Mouse (Mus musculus): ENCODE data around the gene Gpr37l1. TPM values are rescaled to one million over a fixed set of nuclear protein-coding genes. Genes with fewer than 3 reads are reported as not detected.

Gpr37l1 gene
- polyA plus RNA-seq, 1 experiment from 2014 or later: not detected

DNA sequence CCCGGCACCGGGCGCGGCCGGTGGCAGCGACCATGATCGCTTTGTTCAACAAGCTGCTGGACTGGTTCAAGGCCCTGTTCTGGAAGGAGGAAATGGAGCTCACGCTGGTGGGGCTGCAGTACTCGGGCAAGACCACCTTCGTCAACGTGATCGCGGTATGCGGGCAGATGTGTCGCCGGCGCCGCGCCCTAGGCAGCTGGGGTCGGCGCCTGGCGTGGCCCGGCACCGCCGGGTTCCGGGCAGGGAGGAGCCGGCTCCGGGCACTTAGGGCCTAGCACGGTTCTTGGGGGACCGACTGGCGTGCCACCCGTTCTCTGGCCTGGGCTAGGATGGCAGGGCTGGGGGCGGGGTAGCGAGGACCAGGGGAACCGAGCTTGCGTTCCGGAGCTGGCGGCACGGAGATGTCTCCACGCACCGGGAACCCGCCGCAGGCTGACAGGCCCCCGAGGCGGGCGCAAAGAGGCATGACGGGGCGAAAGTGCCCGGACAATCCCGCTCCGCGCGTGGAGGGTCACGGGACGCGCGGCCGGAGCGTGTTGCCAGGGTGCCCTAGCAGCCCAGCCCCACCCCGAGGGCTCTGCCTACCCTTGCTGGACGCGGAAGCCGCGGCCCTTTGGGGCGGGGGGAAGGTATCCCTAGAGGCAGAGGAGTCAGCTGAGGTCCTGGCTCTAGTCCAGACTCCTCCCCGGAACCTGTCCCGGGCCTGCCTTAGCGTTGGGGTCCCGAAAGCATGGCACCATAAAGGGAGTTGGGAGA lies 20.4 kb downstream of the Gpr37l1 start:
- Histone ChIP-seq H3K4me2 (peak overlapping the region; percentile 89), H3K27me3 (replicated peaks) (peaks cover 35% of the 10 kb centered on the region), H3K4me3 (peak overlapping the region; percentile 88), H3K9ac (peak overlapping the region; percentile 93), H3K27ac (ENCODE audit: poor library complexity, severe bottlenecking) (peak overlapping the region; percentile 61), H3K4me1 (replicated peaks) (peaks cover 15% of the 10 kb centered on the region), H3K36me3 (peaks cover 5% of the 10 kb centered on the region; the same call in 1 of the 2 replicates), H3K9me3 (replicated peaks) (no peaks in the 10 kb centered on the region)
- under 1% methylated on average over 69 of the region's 69 CpGs for WGBS
- peak; percentile 75 for ATAC-seq (ENCODE audit: insufficient number of reproducible peaks, low FRiP score)

DNA sequence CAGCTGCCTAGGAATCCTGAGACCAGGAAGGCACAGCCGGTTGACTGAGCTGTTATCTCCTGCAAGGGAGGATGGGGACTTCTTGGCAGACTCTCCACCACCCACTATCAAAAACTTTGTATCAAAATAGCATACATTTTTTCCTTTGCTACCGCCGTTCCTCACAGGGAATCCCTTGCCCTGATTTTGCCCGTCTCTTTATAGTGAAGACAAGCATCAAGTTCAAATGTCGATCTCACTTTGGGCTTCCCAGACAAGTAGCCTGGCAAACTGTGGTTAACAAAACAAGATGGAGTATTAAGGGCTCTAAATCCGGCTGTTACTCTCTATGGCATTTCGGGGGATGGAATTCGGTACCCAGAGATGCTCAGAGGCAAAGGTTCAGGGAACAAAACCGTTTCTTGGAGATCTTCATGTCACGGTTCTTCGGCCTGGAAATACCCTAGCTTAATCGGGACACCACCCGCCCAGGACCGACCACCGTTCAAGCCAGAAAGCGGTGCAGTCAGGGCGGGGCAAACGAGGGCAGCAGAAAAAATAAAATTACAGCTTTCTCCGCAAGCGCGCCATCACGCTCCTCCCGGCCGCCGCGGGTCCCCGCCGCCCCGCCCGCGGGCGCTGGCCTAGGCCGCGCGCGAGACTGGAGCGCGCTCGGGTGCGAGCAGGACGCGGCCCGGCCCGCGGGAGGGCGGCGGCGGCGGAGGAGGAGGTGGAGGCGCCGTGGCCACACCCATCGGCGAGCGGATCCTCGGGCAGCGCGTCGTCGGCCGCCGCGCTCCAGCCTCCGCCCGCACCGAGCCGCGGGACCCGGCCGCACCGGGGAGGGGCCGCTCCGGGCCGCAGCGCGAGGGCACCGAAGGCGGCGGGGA lies 21.2 kb downstream of the Gpr37l1 start, which contains the start of gene Arl8a:
Arl8a (plus strand) TSS at position 748 of the 869 bp plus-strand sequence.
- H3K4me1 ChIP-seq (replicated peaks): peaks cover 15% of the 10 kb centered on the region
- peak within 1 kb of the TSS; percentile 93 for H3K9ac ChIP-seq
- peaks cover 34% of the 10 kb centered on the region for H3K27me3 ChIP-seq (replicated peaks)
- peak; percentile 88 for ATAC-seq (ENCODE audit: insufficient number of reproducible peaks, low FRiP score)
- WGBS: 3% methylated on average over 73 of the region's 78 CpGs
- H3K36me3 ChIP-seq: peaks cover 3% of the 10 kb centered on the region; the same call in 1 of the 2 replicates
- peak within 1 kb of the TSS; percentile 88 for H3K4me3 ChIP-seq
- H3K4me2 ChIP-seq: peak within 1 kb of the TSS; percentile 89
- H3K27ac ChIP-seq (ENCODE audit: poor library complexity, severe bottlenecking): peak within 1 kb of the TSS; percentile 61
- no peaks in the 10 kb centered on the region for H3K9me3 ChIP-seq (replicated peaks)

DNA sequence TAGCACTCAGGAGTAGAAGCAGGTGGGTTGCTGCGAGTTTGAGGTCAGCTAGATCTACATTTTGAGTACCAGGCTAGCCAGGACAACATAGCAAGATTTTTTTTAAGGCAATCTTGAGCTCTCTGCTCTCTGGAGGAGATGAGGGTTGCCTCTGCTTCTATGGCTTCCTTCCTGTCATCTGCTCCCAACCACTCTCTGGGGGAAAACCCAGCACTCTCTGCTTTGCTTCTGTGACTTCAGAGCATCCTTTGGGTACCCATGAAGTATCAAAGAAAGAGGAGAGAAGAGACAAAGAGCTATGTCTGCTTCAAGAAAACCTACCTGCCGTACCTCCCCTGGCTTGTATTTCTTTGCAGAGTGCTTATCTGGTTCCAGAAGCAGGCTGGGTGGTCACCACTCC lies 23.5 kb downstream of the Gpr37l1 start:
- peaks cover 15% of the 10 kb centered on the region for H3K4me1 ChIP-seq (replicated peaks)
- WGBS: 76% methylated on average over 2 of the region's 2 CpGs
- H3K4me3 ChIP-seq: no peak overlapping the region
- H3K9me3 ChIP-seq (replicated peaks): no peaks in the 10 kb centered on the region
- H3K36me3 ChIP-seq: no peaks in the 10 kb centered on the region
- ATAC-seq (ENCODE audit: insufficient number of reproducible peaks, low FRiP score): no peak
- H3K4me2 ChIP-seq: no peak overlapping the region
- peaks cover 28% of the 10 kb centered on the region for H3K27me3 ChIP-seq (replicated peaks)
- no peak overlapping the region for H3K27ac ChIP-seq (ENCODE audit: poor library complexity, severe bottlenecking)
- H3K9ac ChIP-seq: no peak overlapping the region

DNA sequence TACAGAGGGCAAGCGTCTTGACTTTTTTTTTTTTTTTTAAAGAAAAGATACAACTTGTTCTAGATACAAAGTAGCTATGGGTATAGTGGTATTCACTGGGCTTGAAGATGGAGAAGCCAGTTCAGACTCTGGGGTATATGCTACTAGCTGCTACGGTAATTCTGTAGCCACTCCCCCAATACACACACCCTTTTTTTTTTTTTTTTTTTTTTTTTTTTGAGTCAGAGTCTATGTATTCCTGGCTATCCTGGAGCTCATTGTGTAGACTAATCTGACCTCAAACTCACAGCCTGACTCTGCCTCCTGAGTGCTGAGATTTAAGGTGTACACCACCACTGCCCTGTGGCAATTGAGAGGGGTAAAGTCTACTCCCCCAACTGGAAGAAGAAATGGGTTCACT lies 25.0 kb downstream of the Gpr37l1 start:
- Histone ChIP-seq H3K4me1 (replicated peaks) (peaks cover 3% of the 10 kb centered on the region; the same call in 1 of the 2 replicates), H3K36me3 (no peaks in the 10 kb centered on the region), H3K27ac (ENCODE audit: poor library complexity, severe bottlenecking) (no peak overlapping the region), H3K9me3 (replicated peaks) (no peaks in the 10 kb centered on the region), H3K4me3 (no peak overlapping the region), H3K4me2 (no peak overlapping the region), H3K27me3 (replicated peaks) (peaks cover 27% of the 10 kb centered on the region), H3K9ac (no peak overlapping the region)
- 70% methylated on average over 2 of the region's 2 CpGs for WGBS
- ATAC-seq (ENCODE audit: insufficient number of reproducible peaks, low FRiP score): no peak

DNA sequence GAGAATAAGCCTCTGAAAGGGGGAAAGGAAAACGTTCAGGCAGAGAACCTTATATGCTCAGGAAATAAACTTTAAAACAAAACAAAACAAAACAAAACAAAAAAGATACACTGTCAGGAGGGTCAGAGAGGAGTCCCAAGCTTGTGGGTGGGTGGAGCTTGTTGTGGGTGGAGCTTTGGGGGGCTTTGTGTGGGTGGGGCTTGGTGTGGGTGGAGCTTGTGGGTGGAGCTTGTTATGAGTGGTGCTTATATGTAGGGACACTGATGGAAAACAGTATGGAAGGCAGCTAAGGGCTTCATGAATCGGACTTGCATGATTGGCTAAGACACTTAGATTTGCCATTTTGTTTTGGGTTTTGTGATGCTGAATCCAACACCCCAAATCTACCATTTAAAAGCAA lies 27.6 kb downstream of the Gpr37l1 start:
- no peak overlapping the region for H3K9ac ChIP-seq
- H3K4me1 ChIP-seq (replicated peaks): no peaks in the 10 kb centered on the region
- H3K9me3 ChIP-seq (replicated peaks): no peaks in the 10 kb centered on the region
- H3K4me3 ChIP-seq: no peak overlapping the region
- no peaks in the 10 kb centered on the region for H3K36me3 ChIP-seq
- peaks cover 31% of the 10 kb centered on the region for H3K27me3 ChIP-seq (replicated peaks)
- no peak overlapping the region for H3K27ac ChIP-seq (ENCODE audit: poor library complexity, severe bottlenecking)
- no peak overlapping the region for H3K4me2 ChIP-seq
- WGBS: 69% methylated on average over 2 of the region's 2 CpGs
- ATAC-seq (ENCODE audit: insufficient number of reproducible peaks, low FRiP score): no peak

DNA sequence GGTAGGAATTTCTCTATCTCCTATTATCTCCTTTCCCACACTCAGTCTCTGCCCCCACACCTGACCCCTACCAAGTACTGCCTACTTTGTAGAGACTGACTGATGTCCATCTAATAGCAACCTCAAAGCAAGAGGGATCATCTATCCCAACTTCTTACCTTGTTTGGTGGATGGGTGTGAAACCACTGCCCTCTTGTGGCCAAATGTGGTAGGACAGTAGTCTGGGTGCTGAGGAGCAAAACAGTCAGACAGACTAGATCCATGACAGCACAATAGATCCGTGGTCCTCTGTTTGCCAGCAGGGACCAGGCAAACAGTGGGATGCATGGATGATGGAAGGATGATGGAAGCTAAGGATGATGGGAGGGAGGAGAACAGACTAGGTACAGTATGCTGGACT lies 31.0 kb downstream of the Gpr37l1 start:
- H3K27ac ChIP-seq (ENCODE audit: poor library complexity, severe bottlenecking): no peak overlapping the region
- no peak overlapping the region for H3K4me2 ChIP-seq
- H3K4me3 ChIP-seq: no peak overlapping the region
- no peak overlapping the region for H3K9ac ChIP-seq
- peaks cover 14% of the 10 kb centered on the region for H3K27me3 ChIP-seq (replicated peaks)
- 19% methylated on average over 1 of the region's 1 CpGs for WGBS
- H3K4me1 ChIP-seq (replicated peaks): peaks cover 15% of the 10 kb centered on the region
- no peaks in the 10 kb centered on the region for H3K36me3 ChIP-seq
- no peaks in the 10 kb centered on the region for H3K9me3 ChIP-seq (replicated peaks)
- no peak for ATAC-seq (ENCODE audit: insufficient number of reproducible peaks, low FRiP score)

DNA sequence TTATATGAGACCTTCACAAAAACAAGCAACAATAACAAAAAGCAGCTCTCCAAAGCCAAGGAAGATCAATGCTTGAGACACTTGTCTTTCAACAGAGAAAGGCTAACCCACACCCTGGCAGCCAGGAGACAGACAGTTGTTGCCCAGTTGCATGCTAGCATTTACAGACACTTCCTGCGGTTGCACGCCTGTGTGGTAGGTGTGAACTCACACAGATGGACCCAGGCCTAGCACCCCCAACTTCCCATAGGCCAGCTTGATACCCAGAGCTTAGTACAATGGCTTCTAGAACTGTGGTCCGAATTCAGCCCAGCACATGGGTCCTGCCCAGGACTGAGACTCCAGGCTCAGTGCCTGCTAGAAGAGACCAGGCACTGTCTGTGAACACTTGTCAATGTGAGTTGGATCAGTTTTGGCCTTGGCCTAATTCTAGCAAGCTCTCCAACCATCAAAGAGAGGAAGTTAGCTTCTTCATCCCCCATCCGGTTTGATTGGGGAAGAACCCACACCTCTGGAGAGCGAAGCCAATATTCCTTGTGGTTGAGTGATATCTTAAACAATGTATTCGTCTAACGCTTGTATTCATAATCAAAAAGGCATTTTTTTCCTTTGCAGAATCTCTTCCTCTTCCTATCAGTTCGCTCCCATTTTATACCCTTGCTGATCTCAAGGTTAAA lies 32.2 kb downstream of the Gpr37l1 start:
- Histone ChIP-seq H3K27me3 (replicated peaks) (peaks cover 23% of the 10 kb centered on the region), H3K9ac (no peak overlapping the region), H3K36me3 (no peaks in the 10 kb centered on the region), H3K27ac (ENCODE audit: poor library complexity, severe bottlenecking) (no peak overlapping the region), H3K4me1 (replicated peaks) (peaks cover 24% of the 10 kb centered on the region), H3K9me3 (replicated peaks) (no peaks in the 10 kb centered on the region), H3K4me3 (no peak overlapping the region), H3K4me2 (no peak overlapping the region)
- WGBS: 84% methylated on average over 8 of the region's 8 CpGs
- ATAC-seq (ENCODE audit: insufficient number of reproducible peaks, low FRiP score): no peak

DNA sequence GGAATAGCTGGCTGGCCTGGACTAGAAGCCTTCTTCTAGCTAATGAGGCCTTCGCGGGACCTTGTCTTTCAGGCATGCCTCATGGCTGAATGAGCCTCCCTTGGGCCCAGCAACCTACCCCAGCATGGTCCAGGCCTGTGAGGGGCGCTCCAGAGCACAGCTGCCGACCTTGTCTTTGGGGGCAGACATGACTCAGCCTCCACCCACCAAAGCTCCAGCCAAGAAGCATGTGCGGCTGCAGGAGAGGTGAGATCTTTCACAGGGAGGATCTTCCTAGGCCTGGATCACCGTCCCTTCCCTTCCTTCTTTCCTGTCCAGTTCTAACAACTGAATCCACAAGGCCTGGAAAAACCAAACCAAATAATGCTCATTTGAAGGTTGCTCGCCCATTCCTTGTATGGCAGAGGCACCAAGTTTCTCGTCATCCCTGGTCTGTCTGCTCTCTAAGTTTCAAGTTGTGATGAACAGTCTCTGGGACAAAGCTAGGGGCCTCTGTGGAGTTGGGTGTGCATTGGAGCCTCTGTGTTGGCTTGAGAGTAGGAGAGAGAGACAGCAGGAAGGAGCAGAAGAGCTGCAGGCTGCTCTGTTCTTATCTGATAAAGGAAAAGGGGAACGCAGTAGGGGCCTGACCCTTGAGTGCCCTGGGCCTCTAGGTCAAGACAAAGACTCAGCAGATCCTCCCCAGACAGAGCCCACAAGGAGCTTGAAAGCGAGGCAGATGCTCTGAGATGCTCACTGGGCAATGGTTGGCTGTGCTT lies 33.6 kb downstream of the Gpr37l1 start:
- ATAC-seq (ENCODE audit: insufficient number of reproducible peaks, low FRiP score): no peak
- no peak overlapping the region for H3K4me3 ChIP-seq
- no peaks in the 10 kb centered on the region for H3K9me3 ChIP-seq (replicated peaks)
- WGBS: 70% methylated on average over 10 of the region's 10 CpGs
- H3K36me3 ChIP-seq: no peaks in the 10 kb centered on the region
- no peak overlapping the region for H3K27ac ChIP-seq (ENCODE audit: poor library complexity, severe bottlenecking)
- H3K4me2 ChIP-seq: no peak overlapping the region
- peaks cover 24% of the 10 kb centered on the region for H3K4me1 ChIP-seq (replicated peaks)
- no peak overlapping the region for H3K9ac ChIP-seq
- H3K27me3 ChIP-seq (replicated peaks): peaks cover 37% of the 10 kb centered on the region

DNA sequence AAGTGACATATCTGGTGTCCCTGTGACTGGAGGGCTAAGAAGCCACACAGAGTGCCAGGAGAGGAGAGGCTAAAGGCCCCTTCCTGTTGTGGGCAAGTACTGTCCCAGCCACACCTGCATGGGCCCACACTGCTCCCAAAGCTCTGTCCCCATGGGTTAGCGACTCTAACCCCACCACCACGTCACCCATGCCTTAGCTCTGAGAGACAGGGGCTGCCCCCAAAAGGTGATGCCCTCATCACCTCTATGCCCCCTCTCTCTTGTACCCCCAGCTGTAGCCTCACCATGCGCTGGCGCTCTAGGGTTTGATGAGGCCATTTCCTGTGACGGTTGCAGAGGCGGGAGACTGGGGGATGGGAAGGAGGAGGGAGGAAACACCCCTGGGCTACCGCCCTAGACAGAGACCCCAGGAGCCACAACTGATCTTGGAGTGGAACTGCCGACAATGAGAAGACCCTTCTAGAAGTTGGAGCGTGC lies 34.5 kb downstream of the Gpr37l1 start:
- H3K4me3 ChIP-seq: no peak overlapping the region
- no peak overlapping the region for H3K9ac ChIP-seq
- H3K27me3 ChIP-seq (replicated peaks): peaks cover 46% of the 10 kb centered on the region
- H3K36me3 ChIP-seq: no peaks in the 10 kb centered on the region
- no peak overlapping the region for H3K4me2 ChIP-seq
- no peaks in the 10 kb centered on the region for H3K9me3 ChIP-seq (replicated peaks)
- H3K4me1 ChIP-seq (replicated peaks): peaks cover 24% of the 10 kb centered on the region
- H3K27ac ChIP-seq (ENCODE audit: poor library complexity, severe bottlenecking): no peak overlapping the region
- 72% methylated on average over 9 of the region's 9 CpGs for WGBS
- 0 out of 2 replicates have a peak, but pooled peaks have one; percentile 10 for ATAC-seq (ENCODE audit: insufficient number of reproducible peaks, low FRiP score)

DNA sequence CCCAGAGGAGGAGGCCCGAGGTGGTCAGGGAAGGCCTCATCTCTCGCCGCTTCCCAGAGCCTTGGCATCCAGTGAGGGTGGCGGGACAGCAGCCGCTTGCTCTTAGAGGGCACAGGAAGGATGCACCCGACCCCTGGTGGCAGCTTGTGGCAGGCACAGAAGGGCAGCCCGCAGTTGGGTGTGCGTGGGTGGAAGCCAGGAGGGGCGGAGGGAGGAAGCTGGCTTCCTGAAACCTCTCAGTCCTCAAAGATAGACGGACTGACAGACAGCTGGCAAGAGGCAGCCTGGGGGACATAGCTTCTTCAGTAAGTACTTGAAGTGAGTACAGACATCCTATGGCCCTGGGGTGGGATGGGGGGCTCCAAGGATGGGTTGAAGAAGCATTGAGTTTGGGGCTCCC lies 35.0 kb downstream of the Gpr37l1 start, which contains the start of gene Ptpn7:
Ptpn7 (plus strand) TSS at position 228 of the 400 bp plus-strand sequence.
- H3K27me3 ChIP-seq (replicated peaks): peaks cover 50% of the 10 kb centered on the region
- H3K9ac ChIP-seq: no peak within 1 kb of the TSS
- 12% methylated on average over 10 of the region's 10 CpGs for WGBS
- H3K36me3 ChIP-seq: no peaks in the 10 kb centered on the region
- H3K4me2 ChIP-seq: no peak within 1 kb of the TSS
- peaks cover 24% of the 10 kb centered on the region for H3K4me1 ChIP-seq (replicated peaks)
- no peak within 1 kb of the TSS for H3K27ac ChIP-seq (ENCODE audit: poor library complexity, severe bottlenecking)
- no peak within 1 kb of the TSS for H3K4me3 ChIP-seq
- no peaks in the 10 kb centered on the region for H3K9me3 ChIP-seq (replicated peaks)
- ATAC-seq (ENCODE audit: insufficient number of reproducible peaks, low FRiP score): peak; percentile 14; the same call in 1 of the 2 replicates

Data from heart, embryonic 12.5 days (tissue).